Mouse (Mus musculus): Measurements from ENCODE around the gene Lypla2.
"Not testable (repeated sequence)": the region's sequence is repeated elsewhere in the genome, so short reads cannot be mapped to it uniquely, and the experiment has no call there.

Lypla2 gene

DNA sequence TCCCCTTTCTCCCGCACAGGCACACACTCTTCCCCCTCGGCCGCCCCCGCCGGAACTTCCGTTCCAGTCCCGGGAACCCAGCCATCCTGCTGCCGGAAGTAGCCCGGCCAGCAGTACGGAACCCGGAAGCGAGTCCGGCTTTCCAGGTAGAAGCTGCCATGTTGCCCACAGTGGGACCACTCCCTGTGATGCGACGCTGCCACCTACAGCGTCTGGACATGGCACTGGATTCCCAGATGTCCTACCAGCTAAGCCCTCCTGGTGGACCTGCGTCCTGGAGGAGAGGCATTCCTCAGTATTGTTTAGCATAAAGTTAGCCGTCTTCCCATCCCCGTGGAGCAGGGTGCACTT lies at the start of gene Lypla2:
TSS of gene Lypla2 (minus strand) at position 71 of the 351 bp plus-strand sequence.
- DNase-seq (ENCODE audit: low read depth, low spot score): peak; percentile 84

GRCm38 (mm10) chr4:136021549-136022047 lies 49.2 kb upstream of the Lypla2 start, which contains the start of gene Eloa:
Gene Eloa (minus strand): TSS chr4:136021763.
- DNase-seq (ENCODE audit: low read depth, low spot score): peak; percentile 99

- DNase-seq (ENCODE audit: low read depth, low spot score): peak; percentile 34
Measured at GRCm38 (mm10) chr4:136020743-136021548, 48.5 kb upstream of the Lypla2 start.

DNA sequence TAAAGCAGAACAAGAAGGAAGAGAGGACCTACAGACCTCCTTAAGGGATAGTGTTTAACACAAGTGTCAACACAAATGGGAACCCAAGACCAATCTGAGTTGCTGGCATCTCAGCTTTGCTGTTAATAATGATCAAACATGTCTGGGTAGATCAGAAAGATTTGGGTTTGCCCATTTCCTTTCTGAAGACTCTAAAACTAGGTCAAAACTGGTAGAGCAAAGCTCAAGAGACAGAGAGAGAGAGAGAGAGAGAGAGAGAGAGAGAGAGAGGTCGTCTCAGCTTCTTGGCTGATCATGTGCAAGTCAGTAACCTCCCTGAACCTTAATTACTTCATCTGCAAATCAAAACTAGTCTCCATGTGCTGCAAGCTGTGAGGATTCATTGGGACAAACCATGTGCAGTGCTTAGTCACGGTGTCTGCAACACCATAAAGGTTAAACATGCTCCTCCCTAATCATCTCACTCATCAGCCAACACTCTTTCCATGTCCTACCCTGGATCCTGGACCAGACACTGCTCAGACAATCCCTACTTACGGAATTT lies 43.7 kb upstream of the Lypla2 start:
- no peak for DNase-seq (ENCODE audit: low read depth, low spot score)

GRCm38 (mm10) chr4:136010586-136010985 lies 38.2 kb upstream of the Lypla2 start:
- no peak for DNase-seq (ENCODE audit: low read depth, low spot score)

- DNase-seq (ENCODE audit: low read depth, low spot score): no peak
Measured at GRCm38 (mm10) chr4:136008782-136009447, 36.5 kb upstream of the Lypla2 start.

- no peak for DNase-seq (ENCODE audit: low read depth, low spot score)
Measured at GRCm38 (mm10) chr4:136006821-136007220, 34.4 kb upstream of the Lypla2 start.

- DNase-seq (ENCODE audit: low read depth, low spot score): no peak
Measured at GRCm38 (mm10) chr4:136004921-136005320, 32.5 kb upstream of the Lypla2 start.

DNA sequence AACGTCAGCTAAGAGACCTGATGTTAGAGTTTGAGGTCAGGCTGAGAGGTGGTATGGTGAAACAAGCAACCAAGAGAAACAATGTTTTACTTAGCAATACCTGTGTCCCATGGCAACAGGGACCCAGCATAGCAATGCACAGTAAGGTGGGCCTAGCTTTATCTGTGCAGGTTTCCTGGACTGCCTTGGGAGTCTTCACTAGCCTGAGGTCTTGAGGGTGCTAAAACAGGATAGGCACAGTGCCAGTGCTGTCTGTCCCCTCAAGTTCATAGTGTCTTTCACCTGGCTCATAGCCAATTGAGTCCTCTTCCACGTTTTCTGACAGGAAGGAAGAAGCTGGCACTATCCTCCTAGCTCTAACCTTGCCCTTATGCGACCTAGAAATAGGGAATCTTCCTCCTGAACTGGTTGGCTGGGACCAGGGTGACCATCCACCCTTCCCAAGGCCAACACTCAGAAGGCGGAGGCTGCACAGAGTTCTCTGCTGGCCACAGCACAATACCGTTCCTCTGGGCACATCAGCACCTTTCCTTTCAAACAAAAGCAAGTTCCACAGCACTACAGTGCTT lies 31.8 kb upstream of the Lypla2 start:
- DNase-seq (ENCODE audit: low read depth, low spot score): no peak

DNA sequence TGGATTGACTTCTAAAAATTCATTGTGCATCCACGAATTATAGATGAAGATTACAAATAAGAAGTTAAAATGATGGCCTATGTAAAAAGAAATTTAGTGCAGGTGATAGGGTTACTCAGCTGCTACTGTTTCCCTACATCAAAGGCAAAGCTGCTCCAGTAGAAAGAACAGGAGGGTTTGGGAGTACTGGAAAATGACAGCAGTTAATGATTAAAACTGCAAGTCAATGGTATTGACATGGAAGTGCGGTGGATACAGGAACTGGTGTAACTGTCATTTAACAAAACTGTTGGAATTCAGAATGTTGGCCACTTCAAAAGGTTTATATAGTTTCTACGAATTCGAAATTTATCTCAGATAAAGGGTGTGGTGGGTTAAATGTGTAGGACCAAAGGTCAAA lies 22.7 kb upstream of the Lypla2 start:
- no peak for DNase-seq (ENCODE audit: low read depth, low spot score)

- DNase-seq (ENCODE audit: low read depth, low spot score): no peak
Measured at GRCm38 (mm10) chr4:135993941-135994340, 21.5 kb upstream of the Lypla2 start.

- no peak for DNase-seq (ENCODE audit: low read depth, low spot score)
Measured at GRCm38 (mm10) chr4:135987714-135988113, 15.3 kb upstream of the Lypla2 start.

DNA sequence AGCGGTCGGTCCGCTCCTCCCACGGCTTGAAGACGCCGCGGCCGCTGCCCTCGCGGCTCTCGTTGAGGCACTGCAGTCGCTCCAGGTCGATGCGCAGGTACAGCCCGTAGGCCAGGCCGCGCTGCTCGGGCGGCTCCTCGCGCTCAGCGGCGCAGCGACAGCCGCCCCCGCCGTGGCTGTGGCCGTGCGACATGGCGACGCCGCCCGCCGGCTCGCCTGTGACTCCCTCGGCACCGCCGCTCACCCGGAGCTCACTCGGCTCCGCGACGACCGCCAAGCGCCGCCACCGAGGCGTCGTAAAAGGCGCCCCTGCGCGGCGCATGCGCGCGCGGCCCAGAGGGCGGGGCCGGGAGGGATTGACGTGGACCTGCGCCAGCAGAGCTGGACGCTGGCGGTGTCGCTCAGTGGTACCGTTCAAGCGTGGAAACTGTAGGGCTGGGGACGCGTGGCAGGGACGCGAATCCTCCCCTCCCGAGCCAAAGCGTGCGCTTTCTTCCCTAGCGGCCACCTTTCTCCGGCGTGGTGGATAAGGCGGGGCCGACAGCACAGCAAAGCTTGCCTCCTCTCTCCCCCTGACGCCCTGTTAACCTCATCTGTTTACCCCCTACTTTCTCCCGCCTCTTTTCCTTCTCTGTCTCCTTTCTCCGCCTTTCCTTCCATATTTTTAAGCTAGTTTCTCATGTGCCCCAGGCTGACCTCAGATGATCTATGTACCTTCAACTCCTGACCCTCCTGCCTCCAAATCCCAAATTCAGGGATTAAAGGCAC lies 14.7 kb upstream of the Lypla2 start, which contains the start of gene Pithd1:
TSS of gene Pithd1 (minus strand) at position 322 of the 768 bp plus-strand sequence.
- DNase-seq (ENCODE audit: low read depth, low spot score): peak; percentile 95

DNA sequence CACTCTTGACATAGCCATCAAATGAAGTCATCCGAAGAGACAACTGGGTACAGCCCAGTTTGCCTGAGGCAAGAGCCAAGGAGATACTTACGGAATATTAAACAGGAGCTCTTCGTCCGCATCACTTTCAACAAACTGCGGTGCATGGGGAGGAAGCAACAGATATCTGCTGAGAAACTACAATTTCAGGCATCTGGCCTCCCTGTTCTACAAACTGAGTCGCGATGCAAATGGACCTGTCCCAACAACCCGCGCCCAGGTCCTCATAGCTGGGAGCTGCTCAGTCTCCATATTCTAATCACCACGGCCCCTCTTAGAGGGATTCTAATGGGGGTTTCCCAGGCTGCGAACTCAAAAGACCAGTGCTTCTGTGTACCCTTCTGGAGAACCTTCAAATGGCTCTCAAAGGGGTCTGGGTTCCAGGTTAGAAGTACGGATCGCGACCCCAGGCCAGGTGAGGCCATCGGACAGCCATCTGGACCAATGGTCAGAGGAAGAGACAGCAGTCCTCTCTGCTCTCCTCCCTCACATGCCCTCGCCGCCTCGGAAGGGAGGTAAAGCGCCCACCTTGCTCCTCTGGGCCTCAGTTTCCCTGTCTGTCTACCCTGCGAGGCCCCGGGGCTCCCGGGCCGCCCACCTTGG lies 14.0 kb upstream of the Lypla2 start:
- DNase-seq (ENCODE audit: low read depth, low spot score): no peak

- no peak for DNase-seq (ENCODE audit: low read depth, low spot score)
Measured at GRCm38 (mm10) chr4:135985769-135986168, 13.3 kb upstream of the Lypla2 start.

DNA sequence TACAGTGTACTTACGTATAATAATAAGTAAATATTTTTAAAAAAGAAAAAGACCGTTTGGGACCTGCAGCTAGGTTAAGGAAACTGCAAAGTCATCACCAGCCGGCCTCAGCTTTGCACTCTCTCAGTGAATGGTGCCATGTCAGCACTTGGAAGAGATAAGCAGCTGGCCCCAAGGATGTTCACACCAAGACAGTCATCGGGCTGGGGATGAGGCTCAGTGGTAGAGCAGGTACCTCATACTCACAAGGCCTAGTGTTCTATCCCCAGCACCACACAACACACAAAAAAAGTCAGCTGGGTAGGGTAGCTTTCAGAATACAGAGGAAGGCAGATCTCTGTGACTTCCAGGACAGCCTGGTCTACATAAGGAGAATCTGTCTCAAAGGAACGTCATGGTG lies 12.8 kb upstream of the Lypla2 start:
- no peak for DNase-seq (ENCODE audit: low read depth, low spot score)

DNA sequence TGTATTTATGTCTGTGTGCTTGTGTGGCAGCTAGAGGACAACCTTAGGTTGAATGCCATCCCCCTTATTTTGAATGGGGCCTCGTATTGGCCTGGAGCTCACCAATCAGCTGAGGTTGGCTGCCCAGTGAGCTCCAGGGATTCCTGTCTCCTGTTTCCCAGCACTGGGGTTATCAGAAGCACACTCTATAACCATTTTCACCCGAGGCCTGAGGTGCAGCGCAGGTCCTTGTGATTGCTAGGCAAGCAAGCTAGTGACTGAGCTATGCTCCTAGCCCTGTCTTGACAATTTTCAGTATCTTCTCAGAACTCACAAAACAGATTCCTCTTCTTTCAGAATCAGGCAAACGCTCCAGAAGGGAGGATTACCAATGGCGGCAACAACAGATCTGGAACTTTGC lies 12.1 kb upstream of the Lypla2 start:
- no peak for DNase-seq (ENCODE audit: low read depth, low spot score)

- DNase-seq (ENCODE audit: low read depth, low spot score): no peak
Measured at GRCm38 (mm10) chr4:135981524-135982063, 9.2 kb upstream of the Lypla2 start.

DNA sequence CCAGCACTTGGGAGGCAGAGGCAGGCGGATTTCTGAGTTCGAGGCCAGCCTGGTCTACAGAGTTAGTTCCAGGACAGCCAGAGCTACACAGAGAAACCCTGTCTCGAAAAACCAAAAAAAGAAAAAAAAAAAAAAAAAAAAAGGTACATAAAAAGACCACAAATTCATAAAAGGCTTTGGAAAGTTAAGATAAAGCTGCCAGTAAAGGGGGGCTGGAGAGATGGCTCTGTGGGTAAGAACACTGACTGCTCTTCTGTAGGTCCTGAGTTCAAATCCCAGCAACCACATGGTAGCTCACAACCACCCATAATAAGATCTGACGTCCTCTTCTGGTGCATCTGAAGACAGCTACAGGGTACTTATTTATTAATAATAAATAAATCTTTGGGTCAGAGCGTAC lies 7.8 kb upstream of the Lypla2 start:
- not testable (repeated sequence) for DNase-seq (ENCODE audit: low read depth, low spot score)

DNA sequence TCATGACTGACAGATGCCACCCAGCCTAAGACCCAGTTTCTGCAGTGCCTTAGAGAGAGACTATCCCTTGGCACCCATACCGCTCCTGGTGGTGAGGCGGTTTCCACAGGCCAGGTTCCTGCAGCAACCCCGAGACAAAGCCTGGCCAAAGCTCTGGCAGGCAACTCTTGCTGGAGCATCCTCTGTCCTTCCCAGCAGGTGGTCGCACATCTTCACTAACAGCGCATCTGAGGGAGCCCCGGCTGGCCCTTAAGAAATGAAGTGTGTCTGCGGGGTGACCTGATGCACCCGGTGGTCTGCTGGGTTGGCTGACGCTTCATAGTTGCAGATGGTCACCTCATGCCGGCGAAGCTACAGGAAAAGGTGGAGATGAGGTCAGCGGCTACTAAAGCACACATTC lies 3.7 kb upstream of the Lypla2 start:
- no peak for DNase-seq (ENCODE audit: low read depth, low spot score)

Data from skeletal muscle tissue, adult 2 months (tissue).